Mouse (Mus musculus) embryonic facial prominence, embryonic 15.5 days (tissue): ENCODE data around the gene Caskin2. TPM values are rescaled to one million over a fixed set of nuclear protein-coding genes. Genes with fewer than 3 reads are reported as not detected.
"Not testable (repeated sequence)": the region's sequence is repeated elsewhere in the genome, so short reads cannot be mapped to it uniquely, and the experiment has no call there.

ENCODE experiments used
- ATAC-seq: fragments of 200-750 bp; cut with Nextera tagmentation; 2 replicates; pipeline ENCODE4 v1.8.0; 2017; ENCODE audit warnings: low read depth, moderate TSS enrichment; ENCODE audit not compliant: insufficient number of reproducible peaks, low FRiP score, low TSS enrichment
- H3K27ac ChIP-seq: fragments of 300-500 bp; sonication (generic); replicated peaks from 2 replicates; pipeline ENCODE4 v1.5.1; 2015; ENCODE audit warnings: mild to moderate bottlenecking, inconsistent platforms
- H3K27me3 ChIP-seq: fragments of 300-500 bp; sonication (generic); 2 replicates; pipeline ENCODE4 v1.6.1; 2015; ENCODE audit warnings: inconsistent platforms
- H3K36me3 ChIP-seq: fragments of 300-500 bp; sonication (generic); 2 replicates; pipeline ENCODE4 v1.6.1; 2015; ENCODE audit warnings: mild to moderate bottlenecking, inconsistent platforms
- H3K4me1 ChIP-seq: fragments of 300-500 bp; sonication (generic); 2 replicates; pipeline ENCODE4 v1.6.1; 2015; ENCODE audit warnings: inconsistent platforms
- H3K4me2 ChIP-seq: fragments of 300-500 bp; sonication (generic); replicated peaks from 2 replicates; pipeline ENCODE4 v1.6.1; 2015; ENCODE audit warnings: mild to moderate bottlenecking, inconsistent platforms
- H3K4me3 ChIP-seq: fragments of 300-500 bp; sonication (generic); replicated peaks from 2 replicates; pipeline ENCODE4 v1.5.1; 2015; ENCODE audit warnings: mild to moderate bottlenecking, inconsistent platforms
- H3K9ac ChIP-seq: fragments of 300-500 bp; sonication (generic); 2 replicates; pipeline ENCODE4 v1.6.1; 2015; ENCODE audit warnings: inconsistent platforms
- H3K9me3 ChIP-seq: fragments of 300-500 bp; sonication (generic); replicated peaks from 2 replicates; pipeline ENCODE4 v1.6.1; 2016; ENCODE audit warnings: inconsistent platforms
- WGBS: fragments of 180-500 bp; shearing (Covaris S2); methylation state at CpG from one replicate; pipeline ENCODE4 v1.1.7; 2015; 5-methylcytosine and 5-hydroxymethylcytosine counted together
- microRNA-seq: library from miRNA; unstranded; fragments of <30 nt; microRNA quantifications from one replicate; pipeline ENCODE4, GENCODE M21; 2016; ENCODE audit warnings: borderline number of aligned reads
- polyA plus RNA-seq: library from polyadenylated mRNA; unstranded; fragments of >200 nt; fragmentation: Nextera tagmentation; extraction: Ambion mirVana; gene quantifications from 2 replicates; pipeline ENCODE4 v1.2.1, GENCODE M21; 2015

The Caskin2 gene
- polyA plus RNA-seq, 1 experiment from 2014 or later = 19.0 TPM

DNA sequence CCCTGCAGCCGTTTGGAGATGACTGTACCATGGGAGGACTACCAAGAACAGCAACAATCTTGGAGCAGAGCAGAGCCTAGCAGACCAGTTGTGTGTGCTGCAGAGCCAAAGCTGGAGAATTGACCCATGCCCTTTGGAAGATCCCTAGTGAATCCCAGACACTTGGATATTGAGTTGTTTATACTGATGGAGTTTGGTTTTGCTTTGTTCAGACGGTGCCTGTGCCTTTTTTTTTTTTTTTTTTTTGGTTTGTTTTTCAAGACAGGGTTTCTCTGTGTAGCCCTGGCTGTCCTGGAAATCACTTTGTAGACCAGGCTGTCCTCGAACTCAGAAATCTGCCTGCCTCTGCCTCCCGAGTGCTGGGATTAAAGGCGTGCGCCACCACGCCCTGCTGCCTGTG is 51.3 kb downstream of the Caskin2 start:
- not testable (repeated sequence) for H3K36me3 ChIP-seq, H3K9me3 ChIP-seq, H3K4me2 ChIP-seq, H3K27ac ChIP-seq, ATAC-seq, H3K4me3 ChIP-seq, H3K27me3 ChIP-seq, H3K9ac ChIP-seq
- WGBS = 93% methylated on average over 7 of the region's 7 CpGs
- peaks cover 12% of the 10 kb centered on the region for H3K4me1 ChIP-seq

DNA sequence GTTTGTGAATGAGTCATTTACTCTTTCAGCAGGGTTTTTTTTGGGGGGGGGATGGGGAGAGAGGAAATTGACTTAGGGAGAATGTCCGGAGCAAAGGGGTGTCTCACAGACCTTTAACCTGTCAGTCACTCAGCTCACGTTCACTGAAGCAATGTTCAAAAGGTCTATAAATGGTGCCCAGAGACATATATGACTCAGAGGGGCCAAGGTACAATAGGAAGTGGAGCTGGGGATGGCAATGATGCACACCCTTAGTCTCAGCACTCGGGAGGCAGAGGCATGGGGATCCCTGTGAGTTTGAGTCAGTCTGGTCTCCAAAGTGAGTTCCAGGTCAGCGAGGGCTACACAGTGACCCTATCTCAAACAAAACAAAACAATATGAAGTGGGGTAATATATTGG is 60.0 kb downstream of the Caskin2 start:
- H3K27me3 ChIP-seq = no peaks in the 10 kb centered on the region
- H3K4me3 ChIP-seq = no peak overlapping the region
- no peak overlapping the region for H3K27ac ChIP-seq
- no peak overlapping the region for H3K4me2 ChIP-seq
- H3K9ac ChIP-seq = no peak overlapping the region
- no peaks in the 10 kb centered on the region for H3K9me3 ChIP-seq
- H3K4me1 ChIP-seq = no peaks in the 10 kb centered on the region
- H3K36me3 ChIP-seq = no peaks in the 10 kb centered on the region
- 74% methylated on average over 4 of the region's 4 CpGs for WGBS
- ATAC-seq = no peak

GRCm38 (mm10) chr11:115752653-115753052 is 60.8 kb downstream of the Caskin2 start:
- H3K4me1 ChIP-seq = no peaks in the 10 kb centered on the region
- no peak overlapping the region for H3K4me3 ChIP-seq
- WGBS = 67% methylated on average over 7 of the region's 7 CpGs
- no peak for ATAC-seq
- no peak overlapping the region for H3K27ac ChIP-seq
- no peaks in the 10 kb centered on the region for H3K36me3 ChIP-seq
- H3K9ac ChIP-seq = no peak overlapping the region
- no peaks in the 10 kb centered on the region for H3K27me3 ChIP-seq
- no peak overlapping the region for H3K4me2 ChIP-seq
- H3K9me3 ChIP-seq = no peaks in the 10 kb centered on the region

GRCm38 (mm10) chr11:115751725-115752124 is 61.7 kb downstream of the Caskin2 start:
- Histone ChIP-seq H3K4me1 (no peaks in the 10 kb centered on the region), H3K9ac (no peak overlapping the region), H3K9me3 (no peaks in the 10 kb centered on the region), H3K27me3 (no peaks in the 10 kb centered on the region), H3K4me2 (no peak overlapping the region), H3K27ac (no peak overlapping the region), H3K36me3 (no peaks in the 10 kb centered on the region), H3K4me3 (no peak overlapping the region)
- no peak for ATAC-seq
- 71% methylated on average over 2 of the region's 2 CpGs for WGBS

DNA sequence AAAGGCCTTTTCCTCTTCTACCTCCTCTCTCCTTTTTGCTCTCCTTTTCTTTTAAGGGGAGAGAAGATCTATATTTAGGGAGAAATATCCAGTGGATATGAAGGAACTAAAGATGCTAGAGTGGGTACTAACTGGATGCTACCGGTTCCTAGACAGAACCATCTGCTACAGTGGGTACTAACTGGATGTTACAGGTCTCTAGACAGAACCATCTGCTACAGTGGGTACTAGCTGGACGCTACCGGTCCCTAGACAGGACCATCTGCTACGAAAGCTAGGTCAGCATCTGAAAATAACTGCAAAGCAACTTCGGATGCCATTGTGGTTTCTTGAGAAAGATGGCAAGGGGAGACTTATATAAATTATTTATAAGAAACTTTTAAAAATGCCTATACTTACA is 63.6 kb downstream of the Caskin2 start:
- H3K36me3 ChIP-seq = no peaks in the 10 kb centered on the region
- whole genome bisulfite sequencing = 86% methylated on average over 5 of the region's 5 CpGs
- no peaks in the 10 kb centered on the region for H3K9me3 ChIP-seq
- no peaks in the 10 kb centered on the region for H3K4me1 ChIP-seq
- no peak for ATAC-seq
- no peak overlapping the region for H3K9ac ChIP-seq
- H3K4me3 ChIP-seq = no peak overlapping the region
- no peak overlapping the region for H3K27ac ChIP-seq
- no peak overlapping the region for H3K4me2 ChIP-seq
- H3K27me3 ChIP-seq = no peaks in the 10 kb centered on the region

Small RNA genes lying within 50 kb of the gene (microRNA-seq; reads per million reads assigned to microRNA genes)
- gene Mir5621 = not detected

Other genes starting within 250 kb of the Caskin2 start
- gene Nup85, start 249.2 kb downstream of the Caskin2 start, polyA plus RNA-seq = 144 and 156 TPM in 2 replicates
- 82.4 and 83.4 TPM in 2 replicates for gene Mrps7, start 209.7 kb downstream of the Caskin2 start, polyA plus RNA-seq
- gene Gga3, start 209.6 kb downstream of the Caskin2 start, polyA plus RNA-seq = 20.1 and 20.3 TPM in 2 replicates
- gene Mif4gd, start 200.7 kb downstream of the Caskin2 start, polyA plus RNA-seq = 29.6 and 33.3 TPM in 2 replicates
- 21.1 and 28.8 TPM in 2 replicates for gene Slc25a19, start 185.3 kb downstream of the Caskin2 start, polyA plus RNA-seq
- gene Grb2, start 105.0 kb downstream of the Caskin2 start, polyA plus RNA-seq = 94.9 and 114 TPM in 2 replicates
- gene Tmem94, start 48.2 kb downstream of the Caskin2 start, polyA plus RNA-seq = 24.2 and 25.0 TPM in 2 replicates
- gene Tsen54, start 1.1 kb upstream of the Caskin2 start, polyA plus RNA-seq = 31.5 and 34.8 TPM in 2 replicates
- 21.8 and 22.6 TPM in 2 replicates for gene Llgl2, start 10.4 kb upstream of the Caskin2 start, polyA plus RNA-seq
- gene Myo15b, start 44.8 kb upstream of the Caskin2 start, polyA plus RNA-seq = 0.54 and 0.57 TPM in 2 replicates
- 19.6 and 23.0 TPM in 2 replicates for gene Smim5, start 86.3 kb upstream of the Caskin2 start, polyA plus RNA-seq
- 1.6 and 2.6 TPM in 2 replicates for gene Smim6, start 98.4 kb upstream of the Caskin2 start, polyA plus RNA-seq
- 32.9 and 38.1 TPM in 2 replicates for gene Sap30bp, start 119.6 kb upstream of the Caskin2 start, polyA plus RNA-seq
- 21.4 and 23.9 TPM in 2 replicates for gene Recql5, start 119.8 kb upstream of the Caskin2 start, polyA plus RNA-seq
- gene Itgb4, start 161.1 kb upstream of the Caskin2 start, polyA plus RNA-seq = 21.1 and 21.5 TPM in 2 replicates
- gene Galk1, start 199.1 kb upstream of the Caskin2 start, polyA plus RNA-seq = 173 and 176 TPM in 2 replicates
- gene H3f3b, start 214.3 kb upstream of the Caskin2 start, polyA plus RNA-seq = 1,738 and 1,786 TPM in 2 replicates
- 36.8 and 42.2 TPM in 2 replicates for gene Unk, start 216.7 kb upstream of the Caskin2 start, polyA plus RNA-seq